Mouse (Mus musculus) myocyte (in vitro differentiated cells): ENCODE data around the gene Tnip2. TPM values are rescaled to one million over a fixed set of nuclear protein-coding genes. Genes with fewer than 3 reads are reported as not detected.

Experiments
- H3K27me3 ChIP-seq: one replicate; pipeline ENCODE4 v1.6.1; 2011; ENCODE audit not compliant: control insufficient read depth, insufficient read depth, insufficient read length
- H3K36me3 ChIP-seq: one replicate; pipeline ENCODE4 v1.6.1; 2011; ENCODE audit not compliant: control insufficient read depth, insufficient read depth
- H3K4me2 ChIP-seq: one replicate; pipeline ENCODE4 v1.6.1; 2011; ENCODE audit warnings: low read depth, control low read depth
- H3K4me3 ChIP-seq: one replicate; pipeline ENCODE4 v1.5.1; 2011; ENCODE audit warnings: mild to moderate bottlenecking, control low read depth, moderate library complexity
- H3K79me2 ChIP-seq: one replicate; pipeline ENCODE4 v1.6.1; 2011; ENCODE audit not compliant: control insufficient read depth, insufficient read depth
- H3ac ChIP-seq: one replicate; pipeline ENCODE4 v1.6.1; 2011; ENCODE audit not compliant: control insufficient read depth, insufficient read length
- CEBPB ChIP-seq: IDR thresholded peaks from 2 replicates; pipeline ENCODE4 v1.6.1; 2011; ENCODE audit warnings: mild to moderate bottlenecking, moderate library complexity; ENCODE audit not compliant: poor library complexity, insufficient read depth, severe bottlenecking
- E2F4 ChIP-seq: IDR thresholded peaks from one replicate; pipeline ENCODE4 v1.6.1; 2011; ENCODE audit warnings: mild to moderate bottlenecking, control low read depth, moderate library complexity; ENCODE audit not compliant: insufficient read depth
- MAX ChIP-seq: IDR thresholded peaks from one replicate; pipeline ENCODE4 v1.6.1; 2011; ENCODE audit warnings: low read depth, mild to moderate bottlenecking, control low read depth
- MYOD1 ChIP-seq, 3 experiments: IDR thresholded peaks; one replicate each; pipeline ENCODE4 v1.6.1; 2011; ENCODE audit warnings: control low read depth in 2 of 3, low read depth in 2 of 3, mild to moderate bottlenecking in 2 of 3, moderate library complexity in 1 of 3; ENCODE audit not compliant: insufficient read length in 2 of 3, control insufficient read depth in 1 of 3
- MYOG ChIP-seq, 3 experiments: IDR thresholded peaks; one replicate each; pipeline ENCODE4 v1.6.1; 2011; ENCODE audit warnings: control low read depth in 2 of 3, low read depth in 2 of 3, mild to moderate bottlenecking in 2 of 3; ENCODE audit not compliant: insufficient read length in 2 of 3, control insufficient read depth in 1 of 3, insufficient read depth in 1 of 3
- POLR2A ChIP-seq: IDR thresholded peaks from one replicate; pipeline ENCODE4 v1.6.1; 2011; ENCODE audit warnings: low read depth, mild to moderate bottlenecking, control low read depth, moderate library complexity; ENCODE audit not compliant: insufficient read length
- POLR2AphosphoS2 ChIP-seq: IDR thresholded peaks from one replicate; pipeline ENCODE4 v1.6.1; 2011; ENCODE audit warnings: low read depth, control low read depth; ENCODE audit not compliant: insufficient read length
- REST ChIP-seq: IDR thresholded peaks from one replicate; pipeline ENCODE4 v1.6.1; 2011; ENCODE audit warnings: mild to moderate bottlenecking, control low read depth, moderate library complexity; ENCODE audit not compliant: insufficient read depth, insufficient read length
- SRF ChIP-seq: IDR thresholded peaks from one replicate; pipeline ENCODE4 v1.6.1; 2011; ENCODE audit warnings: low read depth; ENCODE audit not compliant: control insufficient read depth, insufficient read length
- TCF12 ChIP-seq: IDR thresholded peaks from one replicate; pipeline ENCODE4 v1.6.1; 2011; ENCODE audit warnings: mild to moderate bottlenecking, control low read depth; ENCODE audit not compliant: poor library complexity, insufficient read depth, severe bottlenecking
- TCF3 ChIP-seq: IDR thresholded peaks from one replicate; pipeline ENCODE4 v1.6.1; 2011; ENCODE audit warnings: low read depth, control low read depth; ENCODE audit not compliant: insufficient read length
- USF1 ChIP-seq: IDR thresholded peaks from one replicate; pipeline ENCODE4 v1.6.1; 2011; ENCODE audit warnings: low read depth, mild to moderate bottlenecking, control low read depth, moderate library complexity
- polyA plus RNA-seq: library from polyadenylated mRNA; unstranded; fragments of >200 nt; fragmentation: generic; extraction: Trizol; gene quantifications from one replicate; pipeline ENCODE4 v1.2.1, GENCODE M21; 2012; ENCODE audit warnings: missing spikeins

Tnip2 gene
- 10.6 TPM for polyA plus RNA-seq

- H3K27me3 ChIP-seq, result no peaks in the 10 kb centered on the region
- H3K4me2 ChIP-seq, result peak within 1 kb of the TSS; percentile 93
- TF ChIP-seq REST (no peak), POLR2AphosphoS2 (peak; percentile 54), SRF (peak; percentile 45), TCF3 (no peak), POLR2A (peak; percentile 73), MYOD1 (IDR thresholded peaks at IDR 0.05; ENCODE audit: control insufficient read depth in 1 of 3, insufficient read length in 2 of 3, low read depth in 2 of 3) (peak in 2 of 3 experiments; percentile 38 to 73), TCF12 (no peak), MAX (no peak), E2F4 (no peak), MYOG (IDR thresholded peaks at IDR 0.05; ENCODE audit: control insufficient read depth in 1 of 3, insufficient read depth in 1 of 3, insufficient read length in 2 of 3, low read depth in 2 of 3) (peak; percentile 12 to 74 (median 51)), USF1 (no peak), CEBPB (no peak)
Observed at GRCm38 (mm10) chr5:34513466-34514217, at the start of gene Tnip2. Gene Tnip2, minus strand, starts transcription at chr5:34513991.

DNA sequence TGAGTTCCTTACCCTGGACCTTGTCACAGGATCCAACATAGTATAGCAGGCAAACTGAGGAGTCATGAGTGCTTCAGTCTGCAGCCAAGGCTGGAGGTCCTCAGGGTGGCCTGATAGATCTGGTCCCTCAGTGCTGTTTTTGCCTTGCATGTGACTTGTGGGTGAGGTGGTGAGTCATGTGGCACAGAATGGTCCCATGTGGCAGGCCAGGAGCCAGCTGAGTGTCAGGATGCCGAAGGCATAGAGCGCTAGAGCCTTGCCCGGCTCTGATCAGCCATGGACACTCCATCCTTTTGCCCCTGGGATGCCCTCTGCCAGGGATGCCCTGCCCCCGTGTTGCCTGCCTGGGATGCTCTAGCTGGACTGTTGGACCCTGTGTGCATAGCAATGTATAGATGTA is 38.0 kb upstream of the Tnip2 start:
- Histone ChIP-seq H3K4me2 (no peak overlapping the region), H3K36me3 (peaks cover 18% of the 10 kb centered on the region), H3ac (no peak overlapping the region), H3K79me2 (peaks cover 4% of the 10 kb centered on the region), H3K27me3 (no peaks in the 10 kb centered on the region), H3K4me3 (no peak overlapping the region)
- no peak for TF ChIP-seq USF1

More at GRCm38 (mm10) chr5:34513466-34514217, at the start of gene Tnip2:
- H3ac ChIP-seq, result peak within 1 kb of the TSS; percentile 57
- H3K4me3 ChIP-seq, result peak within 1 kb of the TSS; percentile 45
- no peaks in the 10 kb centered on the region for H3K36me3 ChIP-seq
- peaks cover 7% of the 10 kb centered on the region for H3K79me2 ChIP-seq

- peaks cover 7% of the 10 kb centered on the region for H3K79me2 ChIP-seq
- H3K36me3 ChIP-seq, result peaks cover 9% of the 10 kb centered on the region
- H3K4me2 ChIP-seq, result no peak overlapping the region
- H3K4me3 ChIP-seq, result no peak overlapping the region
- TF ChIP-seq SRF (no peak), MAX (no peak), REST (no peak), POLR2AphosphoS2 (no peak), TCF12 (no peak), USF1 (no peak), TCF3 (no peak), CEBPB (no peak), MYOD1 (IDR thresholded peaks at IDR 0.05; ENCODE audit: control insufficient read depth in 1 of 3, insufficient read length in 2 of 3, low read depth in 2 of 3) (no peak), E2F4 (no peak), MYOG (IDR thresholded peaks at IDR 0.05; ENCODE audit: control insufficient read depth in 1 of 3, insufficient read depth in 1 of 3, insufficient read length in 2 of 3, low read depth in 2 of 3) (no peak), POLR2A (no peak)
- H3ac ChIP-seq, result no peak overlapping the region
- no peaks in the 10 kb centered on the region for H3K27me3 ChIP-seq
Observed at GRCm38 (mm10) chr5:34550251-34550650, 36.5 kb upstream of the Tnip2 start.

- Histone ChIP-seq H3K36me3 (peaks cover 9% of the 10 kb centered on the region), H3K27me3 (no peaks in the 10 kb centered on the region), H3K4me2 (no peak overlapping the region), H3K79me2 (peaks cover 9% of the 10 kb centered on the region), H3ac (no peak overlapping the region), H3K4me3 (no peak overlapping the region)
- no peak for TF ChIP-seq POLR2AphosphoS2
- TF ChIP-seq MAX, result no peak
- no peak for TF ChIP-seq USF1
- TF ChIP-seq MYOG (IDR thresholded peaks at IDR 0.05; ENCODE audit: control insufficient read depth in 1 of 3, insufficient read depth in 1 of 3, insufficient read length in 2 of 3, low read depth in 2 of 3), result no peak
- no peak for TF ChIP-seq REST
- TF ChIP-seq CEBPB, result no peak
- TF ChIP-seq TCF12, result no peak
- TF ChIP-seq TCF3, result no peak
- TF ChIP-seq MYOD1 (IDR thresholded peaks at IDR 0.05; ENCODE audit: control insufficient read depth in 1 of 3, insufficient read length in 2 of 3, low read depth in 2 of 3), result no peak
- no peak for TF ChIP-seq SRF
- TF ChIP-seq POLR2A, result no peak
- no peak for TF ChIP-seq E2F4
Observed at GRCm38 (mm10) chr5:34549483-34550221, 35.9 kb upstream of the Tnip2 start.
